Mouse (Mus musculus): ENCODE data around the gene Set.
A peak's percentile ranks its signal among the peaks of the same experiment; 100 is the strongest.

- peak in 1 of 2 experiments; percentile 54; a peak in 1 of 4 replicates for TF ChIP-seq POLR2A (IDR thresholded peaks at IDR 0.05; ENCODE audit: control insufficient read depth in 1 of 2, insufficient read depth in 1 of 2, low read depth in 1 of 2, low read length in 2 of 2, poor library complexity in 1 of 2)
- TF ChIP-seq CTCF (IDR thresholded peaks at IDR 0.05 in 2 of 3, conservative IDR thresholded peaks at IDR 0.05 in 1 of 3; ENCODE audit: control insufficient read depth in 1 of 3, insufficient read depth in 1 of 3, low read depth in 2 of 3, low read length in 3 of 3, poor library complexity in 1 of 3, severe bottlenecking in 1 of 3) = no peak
- no peak for TF ChIP-seq GATA1 (IDR thresholded peaks at IDR 0.05; ENCODE audit: low read depth, low read length)
- peak; percentile 75 for TF ChIP-seq CHD2 (IDR thresholded peaks at IDR 0.05; ENCODE audit: low read length)
- 0 out of 2 replicates have a peak, but pooled peaks have one; percentile 69 for TF ChIP-seq CHD1 (IDR thresholded peaks at IDR 0.05; ENCODE audit: low read depth, low read length)
- TF ChIP-seq ZKSCAN1 (IDR thresholded peaks at IDR 0.05; ENCODE audit: low read depth, low read length) = no peak
Measured at GRCm38 (mm10) chr2:30061215-30062166, 4.3 kb downstream of the Set start.
